Mouse (Mus musculus): ENCODE measurements around the gene Tctn3.
A peak's percentile ranks its signal among the peaks of the same experiment; 100 is the strongest.
"Not testable (repeated sequence)": the region's sequence is repeated elsewhere in the genome, so short reads cannot be mapped to it uniquely, and the experiment has no call there.

Tctn3 gene

GRCm38 (mm10) chr19:40625935-40626334 is 13.9 kb upstream of the Tctn3 start:
- DNase-seq (ENCODE audit: low read depth, low spot score), result no peak

GRCm38 (mm10) chr19:40621616-40622015 is 9.6 kb upstream of the Tctn3 start:
- not testable (repeated sequence) for DNase-seq (ENCODE audit: low read depth, low spot score)

DNA sequence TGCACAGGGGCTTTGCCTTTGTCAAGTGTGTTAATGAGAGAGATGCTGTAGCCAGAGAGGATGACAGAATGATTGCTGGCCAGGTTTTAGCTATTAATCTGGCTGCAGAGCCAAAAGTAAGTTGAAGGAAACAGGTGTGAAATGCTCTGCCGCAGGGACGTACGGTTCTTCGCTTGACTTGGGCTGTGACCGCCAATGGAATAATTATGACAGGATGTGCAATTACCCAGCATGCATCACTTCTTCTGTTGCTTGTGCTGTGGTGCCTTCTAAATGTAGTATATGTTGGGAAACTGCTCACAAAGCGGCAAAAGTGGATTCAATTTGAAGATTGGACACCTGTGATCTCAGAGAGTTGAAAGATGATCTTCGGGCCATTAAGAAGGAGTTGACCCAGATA is 4.0 kb upstream of the Tctn3 start:
- DNase-seq (ENCODE audit: low read depth, low spot score), result peak; percentile 61

DNA sequence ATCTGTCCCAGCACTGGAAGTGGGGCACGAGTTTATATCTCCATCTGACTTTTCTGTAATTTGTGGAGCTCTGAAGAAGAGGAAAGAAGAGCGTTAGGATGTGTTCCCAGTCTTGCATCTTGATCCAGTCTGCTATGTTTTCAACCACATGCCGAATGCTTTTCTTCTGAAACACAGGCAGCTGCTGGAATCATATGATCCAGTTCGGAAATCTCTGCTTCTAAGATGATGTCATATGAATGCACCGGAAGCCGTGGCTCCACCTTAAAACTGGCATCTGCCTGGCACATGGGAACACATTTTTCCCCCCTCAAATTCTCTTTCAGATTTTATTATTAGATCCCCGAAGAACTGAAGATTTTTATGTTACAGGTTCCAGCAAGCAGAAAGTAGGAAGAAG is 2.8 kb upstream of the Tctn3 start:
- no peak for DNase-seq (ENCODE audit: low read depth, low spot score)

- no peak for DNase-seq (ENCODE audit: low read depth, low spot score)
Observed at GRCm38 (mm10) chr19:40607676-40608075, 4.4 kb downstream of the Tctn3 start.

DNA sequence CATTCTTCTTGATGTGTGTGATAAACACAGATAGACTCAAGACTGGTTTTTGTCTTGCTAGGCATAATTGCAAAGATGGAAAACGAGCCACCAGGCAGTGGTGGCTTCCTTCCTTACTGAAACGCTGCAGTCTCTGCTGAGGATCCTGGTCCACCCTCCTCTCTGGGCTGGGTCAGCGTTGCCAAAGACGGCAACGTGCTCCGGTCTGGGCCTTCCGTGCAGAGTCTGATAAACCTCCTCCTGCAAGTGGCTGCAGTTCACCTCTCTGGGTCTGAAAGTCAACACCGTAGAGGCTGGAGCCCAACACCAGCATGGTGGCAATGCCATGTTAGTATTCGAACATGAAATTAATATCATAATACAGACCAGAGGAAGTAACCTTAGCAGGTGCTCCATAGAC is 6.8 kb downstream of the Tctn3 start:
- DNase-seq (ENCODE audit: low read depth, low spot score), result no peak

DNA sequence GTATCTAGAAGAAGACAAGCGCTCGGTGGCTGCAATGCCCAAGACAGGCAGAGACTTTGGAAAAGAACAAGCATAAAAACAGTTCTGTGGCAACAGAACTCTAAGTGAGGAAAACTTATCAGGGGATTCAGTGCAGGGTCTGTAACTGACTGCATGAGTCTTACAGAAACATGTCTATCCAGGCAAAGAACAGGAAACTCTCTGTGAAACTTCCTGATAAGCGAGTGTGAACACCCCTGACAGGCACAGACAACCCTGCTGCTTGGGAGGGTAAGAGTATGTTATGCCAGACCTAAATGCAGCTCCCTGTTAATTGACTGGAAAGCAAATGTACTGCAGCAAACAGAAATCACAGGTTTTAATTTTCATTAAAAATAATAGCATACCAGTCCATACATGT is 10.2 kb downstream of the Tctn3 start:
- DNase-seq (ENCODE audit: low read depth, low spot score), result no peak

GRCm38 (mm10) chr19:40600846-40601245 is 11.2 kb downstream of the Tctn3 start:
- not testable (repeated sequence) for DNase-seq (ENCODE audit: low read depth, low spot score)

DNA sequence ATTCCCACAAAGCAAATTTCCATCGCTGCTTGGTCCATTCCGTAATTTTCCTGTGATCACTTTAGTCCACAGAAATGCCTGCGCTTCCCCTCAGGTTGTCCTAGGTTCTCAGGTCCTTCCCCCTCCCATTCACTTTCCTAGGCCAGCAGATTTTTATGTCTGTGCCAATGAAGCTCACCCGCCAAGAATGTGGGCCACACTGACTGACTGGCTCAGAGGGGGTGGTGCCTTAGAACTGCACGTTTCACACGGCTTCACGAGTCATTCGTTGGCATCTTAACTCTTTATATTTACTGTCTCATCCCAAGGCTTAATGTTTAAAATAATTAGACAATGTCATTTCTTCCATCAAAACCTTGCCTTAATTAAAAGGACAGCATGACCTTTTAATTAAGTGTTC is 16.2 kb downstream of the Tctn3 start:
- no peak for DNase-seq (ENCODE audit: low read depth, low spot score)

DNA sequence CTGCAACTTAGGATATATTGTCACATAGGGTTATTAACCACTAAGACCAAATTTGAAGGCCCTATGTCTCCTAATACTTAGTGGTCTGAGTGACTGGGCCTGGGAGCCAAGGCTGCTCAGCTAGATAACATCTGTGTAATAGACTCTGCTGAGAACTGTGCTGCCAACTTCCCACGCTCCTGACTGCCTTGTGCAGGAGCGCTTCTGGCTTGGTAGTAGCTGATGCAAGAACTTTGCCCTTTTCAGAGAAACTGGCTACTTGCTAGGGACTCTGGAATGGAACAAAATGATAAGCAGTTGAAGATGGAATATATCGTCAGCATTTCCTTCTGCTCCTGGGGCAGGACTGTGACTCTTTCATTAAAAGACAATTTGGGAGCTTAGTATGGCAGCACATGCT is 16.8 kb downstream of the Tctn3 start:
- no peak for DNase-seq (ENCODE audit: low read depth, low spot score)

- DNase-seq (ENCODE audit: low read depth, low spot score), result no peak
Observed at GRCm38 (mm10) chr19:40589530-40589880, 22.5 kb downstream of the Tctn3 start.

GRCm38 (mm10) chr19:40588847-40589529 is 23.0 kb downstream of the Tctn3 start:
- DNase-seq (ENCODE audit: low read depth, low spot score), result peak; percentile 97

DNA sequence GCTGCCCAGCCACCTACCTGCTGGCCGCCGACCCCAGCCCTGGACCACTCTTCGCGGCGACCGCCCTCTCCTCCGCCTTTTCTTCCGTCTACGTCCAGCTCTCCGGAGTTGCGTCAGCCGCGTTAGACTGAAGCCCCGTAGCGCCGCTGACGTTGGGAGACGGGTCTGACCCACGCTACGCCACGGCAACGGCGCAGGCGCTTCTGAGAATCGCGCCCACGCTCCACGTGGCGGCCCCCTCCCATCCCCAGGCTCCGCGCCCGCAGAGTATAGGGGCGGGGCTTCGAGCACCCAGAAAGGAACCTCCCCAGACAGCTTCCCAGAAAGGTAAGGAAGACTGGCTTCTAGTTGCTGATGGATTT is 23.8 kb downstream of the Tctn3 start, which contains the start of gene Aldh18a1:
Aldh18a1 (minus strand) TSS at position 171 of the 362 bp plus-strand sequence.
- peak; percentile 95 for DNase-seq (ENCODE audit: low read depth, low spot score)

- no peak for DNase-seq (ENCODE audit: low read depth, low spot score)
Observed at GRCm38 (mm10) chr19:40587491-40588292, 24.3 kb downstream of the Tctn3 start.

GRCm38 (mm10) chr19:40586908-40587307 is 25.1 kb downstream of the Tctn3 start:
- DNase-seq (ENCODE audit: low read depth, low spot score), result no peak

DNA sequence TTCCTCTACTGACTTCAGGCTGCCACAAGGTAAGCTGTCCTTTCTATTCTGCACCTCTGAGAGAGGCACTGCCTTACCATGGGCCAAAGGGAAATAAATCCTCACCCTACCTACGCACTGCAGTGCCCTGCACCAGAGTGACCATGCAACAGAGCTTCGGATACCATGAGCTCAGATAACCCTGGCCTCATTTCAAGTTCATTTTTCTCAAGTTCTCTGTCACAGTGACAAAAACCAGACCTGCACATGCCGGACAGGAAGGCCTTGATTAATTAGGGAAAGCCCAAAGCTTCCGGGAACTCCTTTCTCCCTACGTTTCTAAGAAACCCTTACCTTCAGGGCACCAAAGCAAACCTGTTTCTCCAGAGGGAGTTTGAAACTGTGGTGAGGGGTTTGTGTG is 30.4 kb downstream of the Tctn3 start:
- DNase-seq (ENCODE audit: low read depth, low spot score), result no peak

DNA sequence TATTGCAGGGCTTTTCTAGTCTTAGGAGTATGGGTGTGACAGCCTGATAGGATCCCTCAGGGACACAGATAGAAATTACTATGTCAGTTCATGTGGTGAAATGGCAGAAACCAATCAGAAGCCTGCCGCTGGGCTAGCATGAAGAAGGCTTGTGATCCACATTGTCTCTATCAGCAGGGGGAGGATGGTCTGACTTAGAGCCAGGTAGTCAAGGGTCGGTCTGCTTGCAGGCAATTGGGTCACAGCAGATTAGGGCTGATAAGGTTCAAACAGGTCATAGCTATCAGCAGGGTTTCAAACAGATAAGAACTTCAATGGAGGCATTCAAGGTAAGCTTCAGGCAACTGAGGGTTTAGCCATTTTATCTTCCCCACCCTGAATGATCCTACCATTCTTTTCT is 31.1 kb downstream of the Tctn3 start:
- no peak for DNase-seq (ENCODE audit: low read depth, low spot score)

DNA sequence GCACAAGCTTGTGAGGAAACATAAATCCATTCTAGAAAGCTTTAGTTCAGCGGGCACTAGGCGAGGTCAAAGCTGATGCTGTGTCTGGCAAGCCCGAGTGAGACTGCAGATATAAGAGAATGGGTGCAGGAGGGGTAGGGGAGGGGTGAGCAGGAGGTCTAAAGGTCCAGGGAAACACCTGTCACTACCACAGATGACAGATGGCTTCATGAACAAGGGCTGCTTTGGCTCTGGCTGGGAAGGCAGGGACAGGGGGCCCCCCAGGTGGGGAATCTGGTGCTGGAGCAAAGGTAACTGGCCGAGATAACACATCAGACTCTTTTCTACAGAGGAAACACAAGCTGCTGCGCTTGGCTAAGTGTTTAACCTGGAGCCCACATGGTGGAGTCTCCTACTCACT is 36.6 kb downstream of the Tctn3 start:
- DNase-seq (ENCODE audit: low read depth, low spot score), result no peak

DNA sequence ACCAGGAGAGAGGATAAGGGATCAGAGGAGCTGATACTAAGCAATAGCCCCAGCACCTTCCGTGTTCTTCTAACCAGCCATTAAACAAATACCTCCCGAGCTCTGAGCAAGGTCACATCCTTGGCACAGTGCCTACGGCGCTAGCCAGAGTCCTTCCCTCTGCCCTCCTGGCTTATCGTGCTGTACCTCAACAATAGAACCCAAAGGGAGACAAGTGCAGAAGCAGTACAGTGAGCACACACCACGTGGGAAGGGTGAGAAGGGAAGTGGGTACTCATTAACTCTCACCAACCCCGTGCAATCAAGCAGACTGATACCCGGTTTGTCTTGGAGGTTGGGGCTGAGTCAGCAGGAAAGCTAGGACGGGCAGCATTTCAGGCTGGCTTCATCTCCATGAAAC is 41.3 kb downstream of the Tctn3 start:
- DNase-seq (ENCODE audit: low read depth, low spot score), result no peak

- no peak for DNase-seq (ENCODE audit: low read depth, low spot score)
Observed at GRCm38 (mm10) chr19:40567616-40568015, 44.4 kb downstream of the Tctn3 start.

- DNase-seq (ENCODE audit: low read depth, low spot score), result no peak
Observed at GRCm38 (mm10) chr19:40563880-40564645, 48.0 kb downstream of the Tctn3 start.

GRCm38 (mm10) chr19:40561521-40561920 is 50.5 kb downstream of the Tctn3 start:
- DNase-seq (ENCODE audit: low read depth, low spot score), result not testable (repeated sequence)

Measured in A20 (cell line).